Mouse (Mus musculus) megakaryocyte-erythroid progenitor cell, adult 5-6 weeks (primary cell): ENCODE measurements around the gene Nat8f5. TPM values are rescaled to one million over a fixed set of nuclear protein-coding genes. Genes with fewer than 3 reads are reported as not detected.

Experiments
- total RNA-seq, 2 experiments: library from RNA; stranded (forward) in 1 of 2; stranded (reverse) in 1 of 2; fragments of 200-1000, 215-1000 nt in 1 of 2; fragments of >200 nt in 1 of 2; fragmentation: Nextera tagmentation in 1 of 2; gene quantifications; 2 replicates each; pipeline ENCODE4 v1.2.3; 2014 to 2017

The Nat8f5 gene
- total RNA-seq, 2 experiments from 2014 or later, result not detected

Other genes with a start within 250 kb of the Nat8f5 start
- gene Alms1, start 233.4 kb downstream of the Nat8f5 start, total RNA-seq (2014; fragmentation: Nextera tagmentation), result 39.1 and 40.7 TPM in 2 replicates
- 25.4 and 25.5 TPM in 2 replicates for gene Alms1, start 233.4 kb downstream of the Nat8f5 start, total RNA-seq (2017)
- gene Nat8f7, start 107.8 kb downstream of the Nat8f5 start, total RNA-seq (2014; fragmentation: Nextera tagmentation), result not detected in 2 replicates
- gene Nat8f7, start 107.8 kb downstream of the Nat8f5 start, total RNA-seq (2017), result not detected in 2 replicates
- not detected in 2 replicates for gene Nat8f3, start 55.2 kb downstream of the Nat8f5 start, total RNA-seq (2014; fragmentation: Nextera tagmentation)
- gene Nat8f3, start 55.2 kb downstream of the Nat8f5 start, total RNA-seq (2017), result not detected in 2 replicates
- not detected in 2 replicates for gene Nat8f6, start within 50 bp of the Nat8f5 start, total RNA-seq (2014; fragmentation: Nextera tagmentation)
- not detected in 2 replicates for gene Nat8f6, start within 50 bp of the Nat8f5 start, total RNA-seq (2017)
- not detected in 2 replicates for gene Nat8, start 11.1 kb upstream of the Nat8f5 start, total RNA-seq (2014; fragmentation: Nextera tagmentation)
- gene Nat8, start 11.1 kb upstream of the Nat8f5 start, total RNA-seq (2017), result not detected in 2 replicates
- not detected in 2 replicates for gene Nat8f2, start 48.2 kb upstream of the Nat8f5 start, total RNA-seq (2014; fragmentation: Nextera tagmentation)
- not detected in 2 replicates for gene Nat8f2, start 48.2 kb upstream of the Nat8f5 start, total RNA-seq (2017)
- gene Nat8f4, start 83.9 kb upstream of the Nat8f5 start, total RNA-seq (2014; fragmentation: Nextera tagmentation), result 3.0 and 3.1 TPM in 2 replicates
- 1.7 and 3.2 TPM in 2 replicates for gene Nat8f4, start 83.9 kb upstream of the Nat8f5 start, total RNA-seq (2017)
- gene Tprkb, start 90.9 kb upstream of the Nat8f5 start, total RNA-seq (2014; fragmentation: Nextera tagmentation), result 37.6 and 38.1 TPM in 2 replicates
- 47.5 and 54.2 TPM in 2 replicates for gene Tprkb, start 90.9 kb upstream of the Nat8f5 start, total RNA-seq (2017)
- 3.6 and 10.2 TPM in 2 replicates for gene Nat8f1, start 94.7 kb upstream of the Nat8f5 start, total RNA-seq (2014; fragmentation: Nextera tagmentation)
- gene Nat8f1, start 94.7 kb upstream of the Nat8f5 start, total RNA-seq (2017), result 1.4 and 2.2 TPM in 2 replicates
- 93.0 and 94.7 TPM in 2 replicates for gene Dusp11, start 140.7 kb upstream of the Nat8f5 start, total RNA-seq (2014; fragmentation: Nextera tagmentation)
- gene Dusp11, start 140.7 kb upstream of the Nat8f5 start, total RNA-seq (2017), result 46.7 and 51.1 TPM in 2 replicates
- gene Figla, start 195.2 kb upstream of the Nat8f5 start, total RNA-seq (2014; fragmentation: Nextera tagmentation), result not detected in 2 replicates
- gene Figla, start 195.2 kb upstream of the Nat8f5 start, total RNA-seq (2017), result not detected in 2 replicates
- 109 and 115 TPM in 2 replicates for gene Add2, start 207.7 kb upstream of the Nat8f5 start, total RNA-seq (2014; fragmentation: Nextera tagmentation)
- 66.5 and 114 TPM in 2 replicates for gene Add2, start 207.7 kb upstream of the Nat8f5 start, total RNA-seq (2017)